Mouse (Mus musculus): ENCODE measurements at regions not wholly inside any gene's neighbourhood (a gene's known extent, or its start where the extent isn't known, plus 50 kb on each side); places are given as distances from the start of the nearest gene placed in this dataset.

DNA sequence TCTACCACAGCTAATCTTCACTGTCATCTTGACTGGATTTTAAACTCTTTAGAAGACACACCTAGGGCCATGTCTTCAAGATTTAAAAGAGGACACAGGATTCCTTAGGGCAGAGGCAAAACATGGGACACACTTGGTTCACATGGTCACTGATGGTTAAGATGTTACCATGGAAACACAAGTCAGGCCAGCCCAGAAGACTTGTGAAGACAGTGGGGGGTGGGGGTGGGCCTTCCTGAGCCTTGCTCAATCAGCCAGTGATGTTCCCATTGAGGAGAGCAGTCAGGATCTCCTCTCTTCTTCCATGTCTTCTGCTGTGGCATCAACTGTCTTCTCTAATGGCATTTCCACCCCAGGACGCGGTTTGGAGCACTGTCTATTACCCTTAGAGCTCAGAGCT is 60.5 kb upstream of the Shb start:
- in situ Hi-C loops (cut with MboI; ENCODE audit: unreplicated experiment in 2 of 2) = no loop called here

DNA sequence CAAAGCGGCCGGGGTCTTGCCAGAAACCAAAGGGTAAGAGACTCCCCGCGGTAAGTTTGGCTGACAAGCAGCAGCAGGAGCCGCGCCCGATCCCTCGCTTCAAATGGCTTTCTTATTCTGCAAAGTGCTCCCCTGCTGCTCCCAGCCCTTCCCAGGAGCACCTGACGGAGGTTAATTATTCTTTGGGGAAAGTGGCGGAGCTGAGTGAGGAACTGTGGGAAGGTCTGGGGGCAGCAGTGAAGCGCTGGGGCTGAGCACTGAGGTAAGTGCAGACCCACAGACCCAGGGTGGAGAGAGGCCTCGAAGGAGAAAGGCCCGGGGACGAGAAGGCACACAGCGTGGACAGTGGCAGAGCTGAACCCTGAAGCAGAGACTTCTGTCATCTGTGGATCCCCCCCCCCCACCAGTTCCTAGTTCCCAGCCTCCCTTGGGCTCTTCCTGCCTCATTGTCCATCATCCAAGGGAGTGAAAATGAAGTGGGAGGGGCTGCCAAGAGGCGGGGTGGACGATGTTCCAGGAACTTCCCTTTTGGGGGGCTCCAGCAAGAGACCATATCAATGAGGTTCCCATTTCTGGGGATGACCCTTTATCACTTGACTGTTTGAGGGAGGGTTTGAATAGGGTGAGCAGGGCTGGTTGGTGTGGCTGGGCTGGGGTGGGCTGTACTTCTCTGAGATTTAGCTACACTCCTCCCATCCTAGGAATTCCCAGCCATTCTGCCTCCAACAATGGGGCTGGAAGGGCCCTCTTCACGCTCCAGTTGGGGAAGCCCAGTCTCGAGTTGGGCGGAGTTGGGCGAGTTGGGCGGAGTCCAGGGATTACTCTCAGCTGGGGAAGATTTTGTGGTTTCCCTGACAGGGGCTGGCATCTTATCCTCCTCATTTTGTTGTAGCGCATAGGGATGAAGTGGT is 59.4 kb upstream of the Shb start:
- in situ Hi-C loops (cut with MboI; ENCODE audit: unreplicated experiment in 2 of 2) = no loop called here

DNA sequence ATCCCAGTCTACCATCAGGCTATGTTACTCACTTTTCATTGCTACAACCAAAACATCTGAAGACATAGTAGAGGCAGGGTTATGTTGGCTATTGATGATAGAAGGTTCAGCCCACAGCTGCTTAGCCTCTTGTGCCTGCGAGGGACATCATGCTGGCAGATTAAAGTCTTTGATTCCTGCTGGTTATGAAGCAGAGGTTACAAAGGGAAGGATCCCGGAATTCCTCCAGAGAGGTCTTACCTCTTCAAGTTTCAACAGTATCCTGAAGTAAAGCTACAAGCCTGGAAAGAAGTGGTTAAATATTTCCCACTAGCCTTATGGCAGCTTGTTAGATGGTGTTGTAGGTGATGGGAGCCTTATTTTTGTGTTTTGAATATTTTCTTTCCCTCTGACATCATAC is 58.6 kb upstream of the Shb start:
- in situ Hi-C loops (cut with MboI; ENCODE audit: unreplicated experiment in 2 of 2) = no loop called here

DNA sequence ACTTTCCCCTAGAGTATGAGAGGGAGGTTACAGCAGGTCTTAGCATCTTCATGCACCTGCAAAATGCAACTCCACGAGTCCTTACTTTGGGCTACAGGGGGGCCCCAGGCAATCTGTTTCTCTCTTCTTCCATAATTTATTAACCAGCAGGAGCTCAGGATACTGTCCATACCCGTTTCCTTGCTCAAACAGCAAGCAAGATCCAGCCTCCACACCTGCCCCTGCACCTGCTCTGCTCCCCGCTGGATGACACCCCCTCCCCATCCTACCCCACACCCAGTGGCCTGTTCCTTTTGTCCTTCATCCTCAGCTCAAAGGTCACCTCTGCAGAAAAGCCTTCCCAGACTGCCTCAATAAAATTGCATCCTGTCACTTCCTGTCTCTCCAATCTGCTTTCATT is 56.1 kb upstream of the Shb start:
- in situ Hi-C loops (cut with MboI; ENCODE audit: unreplicated experiment in 2 of 2) = no loop called here

DNA sequence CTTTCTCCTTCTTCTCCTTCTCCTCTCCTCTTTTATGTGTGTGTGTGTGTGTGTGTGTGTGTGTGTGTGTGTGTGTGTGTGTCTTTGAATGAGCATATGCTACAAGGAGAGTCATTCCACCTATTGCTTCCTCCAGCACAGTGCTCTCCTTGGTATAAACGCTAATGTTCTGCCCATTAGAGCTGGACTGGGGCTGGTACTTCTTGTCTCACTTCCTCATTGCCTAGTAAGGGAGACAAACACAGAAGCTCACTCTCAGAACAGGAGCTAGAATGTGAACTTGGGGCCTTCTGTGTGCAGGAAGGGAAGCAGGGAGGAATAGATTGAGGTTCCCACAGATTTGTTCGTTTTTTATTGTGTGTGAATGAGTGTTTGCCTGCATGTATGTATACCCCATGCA is 54.9 kb upstream of the Shb start:
- in situ Hi-C loops (cut with MboI; ENCODE audit: unreplicated experiment in 2 of 2) = no loop called here

DNA sequence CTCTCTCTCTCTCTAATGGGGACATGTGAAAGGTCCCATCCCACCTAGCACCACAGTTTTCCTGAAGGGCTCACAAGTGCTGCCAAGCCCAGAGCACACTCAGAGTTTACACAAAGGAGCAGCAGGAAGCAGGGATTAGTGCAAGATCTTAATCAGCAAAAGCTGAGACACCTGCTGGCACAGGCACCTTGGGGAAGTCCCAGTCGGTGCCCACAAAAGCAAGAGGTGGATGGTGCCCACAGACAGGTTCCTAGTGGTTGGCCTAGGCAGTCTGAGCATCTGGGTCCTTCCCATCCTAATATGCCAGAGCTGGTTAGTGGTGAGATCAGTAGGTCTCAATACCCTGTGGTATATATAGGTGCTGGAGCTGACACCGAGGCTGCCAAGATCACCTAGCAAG is 54.0 kb upstream of the Shb start:
- in situ Hi-C loops (cut with MboI; ENCODE audit: unreplicated experiment in 2 of 2) = no loop called here

DNA sequence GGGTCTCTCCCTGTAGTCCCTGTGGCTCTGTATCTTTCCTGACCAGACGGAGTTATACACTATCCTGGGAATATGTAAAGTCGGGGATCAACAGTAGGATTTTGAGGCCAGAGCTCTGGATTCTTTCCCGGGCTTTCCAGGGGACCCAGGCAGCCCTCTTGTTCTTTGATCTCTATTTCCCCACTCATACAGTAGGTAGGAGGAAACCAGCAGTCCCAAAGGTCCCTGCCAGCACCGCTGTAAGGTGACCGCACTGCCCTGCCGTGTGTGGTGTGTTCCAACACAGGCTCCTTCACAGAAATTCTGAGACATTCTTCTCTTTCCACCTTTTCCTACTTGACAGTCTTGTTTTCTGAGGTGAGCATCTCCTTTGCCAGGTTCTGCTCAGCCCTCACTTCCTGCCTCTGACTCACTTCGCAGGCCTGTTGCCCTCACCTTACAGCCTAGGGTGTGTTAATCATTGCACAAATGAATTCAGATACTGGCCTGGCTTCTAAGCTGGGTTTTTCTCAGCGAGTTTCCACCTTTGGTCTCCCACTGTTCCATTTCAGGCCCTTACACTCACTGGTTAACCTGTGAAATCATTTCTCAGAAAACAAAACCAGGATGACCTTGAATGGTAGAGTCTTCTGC is 53.0 kb upstream of the Shb start:
- in situ Hi-C loops (cut with MboI; ENCODE audit: unreplicated experiment in 2 of 2) = no loop called here

DNA sequence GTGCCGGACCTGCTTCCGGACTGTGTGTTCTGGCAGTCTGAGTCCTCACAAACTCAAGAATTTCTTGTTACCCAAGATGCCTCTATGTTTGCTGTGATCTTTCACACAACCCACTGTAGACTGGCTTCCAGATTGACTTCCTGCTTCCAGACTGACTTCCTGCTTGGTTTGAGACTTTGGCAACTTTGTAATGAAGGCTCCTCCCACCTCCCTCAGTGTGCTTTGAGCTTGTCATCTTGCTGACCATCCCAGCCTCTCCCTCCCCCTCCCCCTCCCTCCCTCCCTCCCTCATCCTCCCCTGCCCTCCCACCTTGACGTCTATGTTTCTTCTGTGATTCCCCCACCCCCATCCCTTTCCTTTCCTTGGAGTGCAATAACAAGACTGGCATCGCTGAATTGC is 51.7 kb upstream of the Shb start:
- in situ Hi-C loops (cut with MboI; ENCODE audit: unreplicated experiment in 2 of 2) = no loop called here

DNA sequence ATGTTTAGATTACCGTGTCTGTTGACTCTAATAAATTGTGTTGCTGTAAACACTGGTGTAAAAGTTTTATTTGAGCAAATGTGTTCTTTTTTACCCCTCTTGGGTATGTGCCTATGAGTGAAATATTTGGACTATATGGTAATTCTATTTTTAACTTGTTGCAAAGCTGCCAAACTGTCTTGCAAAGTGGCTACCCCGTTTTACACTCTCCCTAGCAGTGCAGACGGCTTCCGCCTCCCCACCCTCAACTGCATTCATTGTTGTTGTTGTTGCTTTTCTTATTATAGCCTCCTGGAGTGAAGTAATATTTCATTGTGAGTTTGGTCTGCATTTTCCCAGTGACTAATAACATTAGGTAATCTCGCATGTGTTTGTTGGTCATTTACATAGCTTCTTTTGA is 50.2 kb upstream of the Shb start:
- in situ Hi-C loops (cut with MboI; ENCODE audit: unreplicated experiment in 2 of 2) = no loop called here
